Mouse (Mus musculus) kidney, postnatal 0 days (tissue): Measurements from ENCODE around the gene Ndufb7. TPM values are rescaled to one million over a fixed set of nuclear protein-coding genes. Genes with fewer than 3 reads are reported as not detected.

Experiments
- ATAC-seq: fragments of 200-750 bp; cut with Nextera tagmentation; replicated peaks from 2 replicates; pipeline ENCODE4 v1.8.0; 2017; ENCODE audit warnings: low read depth, moderate number of reproducible peaks, moderate TSS enrichment, moderate library complexity; ENCODE audit not compliant: low FRiP score
- DNase-seq: peaks from one replicate; pipeline ENCODE4 v3.0.0-alpha.2; 2016; ENCODE audit warnings: low spot score
- H3K27ac ChIP-seq: fragments of 300-500 bp; sonication (generic); 2 replicates; pipeline ENCODE4 v1.5.1; 2014; ENCODE audit warnings: mild to moderate bottlenecking
- H3K27me3 ChIP-seq: fragments of 300-500 bp; sonication (generic); 2 replicates; pipeline ENCODE4 v1.6.1; 2014; ENCODE audit warnings: low read length, mixed read lengths; ENCODE audit not compliant: insufficient read depth
- H3K36me3 ChIP-seq: fragments of 300-500 bp; sonication (generic); 2 replicates; pipeline ENCODE4 v1.6.1; 2014; ENCODE audit warnings: low read length, mixed read lengths; ENCODE audit not compliant: insufficient read depth
- H3K4me1 ChIP-seq: fragments of 300-500 bp; sonication (generic); replicated peaks from 2 replicates; pipeline ENCODE4 v1.6.1; 2014; ENCODE audit warnings: antibody characterized with exemption, low read length, mixed read lengths; ENCODE audit not compliant: insufficient read depth
- H3K4me2 ChIP-seq: fragments of 300-500 bp; sonication (generic); 2 replicates; pipeline ENCODE4 v1.6.1; 2014; ENCODE audit warnings: mild to moderate bottlenecking, low read length, moderate library complexity, mixed read lengths
- H3K4me3 ChIP-seq: fragments of 300-500 bp; sonication (generic); replicated peaks from 2 replicates; pipeline ENCODE4 v1.5.1; 2014; ENCODE audit warnings: low read depth, low read length
- H3K9ac ChIP-seq: fragments of 300-500 bp; sonication (generic); 2 replicates; pipeline ENCODE4 v1.6.1; 2014; ENCODE audit warnings: low read depth, low read length
- H3K9me3 ChIP-seq: fragments of 300-500 bp; sonication (generic); replicated peaks from 2 replicates; pipeline ENCODE4 v1.6.1; 2016; ENCODE audit warnings: low read length, inconsistent platforms, mixed read lengths
- CTCF ChIP-seq: IDR thresholded peaks from 2 replicates; pipeline ENCODE4 v1.5.1; 2016; ENCODE audit warnings: antibody characterized with exemption, low read depth, mild to moderate bottlenecking, moderate library complexity
- WGBS: fragments of 180-500 bp; shearing (Covaris S2); extraction: QIAGEN DNeasy Blood & Tissue Kit; methylation state at CpG from one replicate; pipeline ENCODE4 v1.1.7; 2014; 5-methylcytosine and 5-hydroxymethylcytosine counted together
- polyA plus RNA-seq: library from polyadenylated mRNA; unstranded; fragments of >200 nt; fragmentation: Nextera tagmentation; extraction: Ambion mirVana; gene quantifications from 2 replicates; pipeline ENCODE4 v1.2.1, GENCODE M21; 2015

The Ndufb7 gene
- polyA plus RNA-seq, 1 experiment from 2014 or later, result 515 TPM

GRCm38 (mm10) chr8:83616625-83617024 is 50.2 kb downstream of the Ndufb7 start:
- peaks cover 14% of the 10 kb centered on the region for H3K36me3 ChIP-seq
- H3K4me3 ChIP-seq, result no peak overlapping the region
- no peak overlapping the region for H3K27ac ChIP-seq

DNA sequence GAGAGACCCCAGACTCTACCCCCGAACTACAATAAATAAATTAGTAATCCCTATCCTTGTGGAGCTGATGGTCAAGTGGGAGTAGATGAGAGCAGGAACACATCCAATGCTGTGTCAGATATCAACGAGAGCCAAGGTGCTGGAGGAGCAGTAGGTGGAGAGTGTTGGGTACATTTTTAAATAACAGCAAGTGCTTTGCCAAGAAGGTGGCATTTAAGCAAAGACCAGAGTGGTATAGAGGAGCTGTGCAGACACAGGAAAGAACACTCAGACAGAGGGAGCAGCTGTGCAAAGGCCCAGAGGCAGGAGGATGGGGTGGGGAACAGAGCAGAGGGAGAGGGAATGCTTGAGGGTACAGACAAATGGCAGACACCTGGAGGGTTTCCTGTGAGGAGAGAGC is 50.6 kb downstream of the Ndufb7 start:
- H3K27ac ChIP-seq, result no peak overlapping the region
- no peaks in the 10 kb centered on the region for H3K27me3 ChIP-seq
- ATAC-seq (no peak), DNase-seq (no peak)
- no peak overlapping the region for H3K9ac ChIP-seq
- H3K4me1 ChIP-seq, result no peaks in the 10 kb centered on the region
- peaks cover 9% of the 10 kb centered on the region for H3K36me3 ChIP-seq
- no peak overlapping the region for H3K4me2 ChIP-seq
- no peak overlapping the region for H3K4me3 ChIP-seq
- 82% methylated on average over 2 of the region's 2 CpGs for WGBS
- TF ChIP-seq CTCF, result no peak
- no peaks in the 10 kb centered on the region for H3K9me3 ChIP-seq

More at GRCm38 (mm10) chr8:83616625-83617024, 50.2 kb downstream of the Ndufb7 start:
- TF ChIP-seq CTCF, result no peak
- Histone ChIP-seq H3K4me1 (no peaks in the 10 kb centered on the region), H3K9ac (no peak overlapping the region), H3K27me3 (no peaks in the 10 kb centered on the region), H3K9me3 (no peaks in the 10 kb centered on the region), H3K4me2 (no peak overlapping the region)
- no peak for ATAC-seq
- DNase-seq, result no peak

- TF ChIP-seq CTCF, result no peak
Measured at GRCm38 (mm10) chr8:83618566-83618965, 52.1 kb downstream of the Ndufb7 start.

DNA sequence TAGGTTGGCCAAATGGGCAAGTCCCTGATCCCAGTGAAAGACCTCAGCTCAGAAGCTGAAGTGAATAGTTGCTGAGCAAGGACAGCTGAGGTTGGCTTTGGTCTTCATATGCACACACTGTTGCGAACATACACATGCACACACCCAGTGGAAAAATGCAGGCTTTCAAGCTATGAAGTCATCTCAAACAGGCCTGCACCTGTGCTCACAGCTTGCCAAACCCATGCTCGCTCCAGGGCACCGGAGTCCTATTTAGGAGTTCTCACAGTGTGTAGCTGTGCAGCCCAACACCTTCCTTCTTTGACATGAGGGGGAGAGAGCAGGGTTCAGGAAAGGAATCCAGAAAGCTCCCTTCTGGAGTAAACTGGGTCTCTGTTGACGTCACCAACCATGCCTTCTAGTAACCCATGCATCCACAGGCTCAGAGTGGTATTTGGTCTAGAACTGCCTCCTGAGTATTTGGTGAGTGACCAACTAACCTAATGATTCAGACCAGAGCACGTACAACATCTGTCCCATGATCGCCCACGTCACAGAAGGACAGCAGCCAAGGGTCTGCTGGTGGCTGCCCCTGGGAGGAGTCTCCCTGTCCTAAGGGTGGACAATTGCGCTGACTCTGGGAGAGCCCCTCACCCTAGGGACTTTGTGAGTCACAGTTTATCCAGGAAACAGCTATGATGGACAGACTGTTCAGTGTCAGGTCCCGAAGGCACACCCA is 53.3 kb downstream of the Ndufb7 start:
- no peaks in the 10 kb centered on the region for H3K4me1 ChIP-seq
- no peak overlapping the region for H3K4me2 ChIP-seq
- ATAC-seq (no peak), DNase-seq (no peak)
- H3K27ac ChIP-seq, result no peak overlapping the region
- H3K36me3 ChIP-seq, result no peaks in the 10 kb centered on the region
- WGBS, result 77% methylated on average over 9 of the region's 9 CpGs
- no peak for TF ChIP-seq CTCF
- no peaks in the 10 kb centered on the region for H3K9me3 ChIP-seq
- no peaks in the 10 kb centered on the region for H3K27me3 ChIP-seq
- H3K4me3 ChIP-seq, result no peak overlapping the region
- no peak overlapping the region for H3K9ac ChIP-seq

More at GRCm38 (mm10) chr8:83618566-83618965, 52.1 kb downstream of the Ndufb7 start:
- Histone ChIP-seq H3K4me2 (no peak overlapping the region), H3K9me3 (no peaks in the 10 kb centered on the region), H3K9ac (no peak overlapping the region), H3K36me3 (no peaks in the 10 kb centered on the region), H3K27me3 (no peaks in the 10 kb centered on the region), H3K27ac (no peak overlapping the region), H3K4me1 (no peaks in the 10 kb centered on the region), H3K4me3 (no peak overlapping the region)
- no peak for DNase-seq
- WGBS, result 96% methylated on average over 2 of the region's 2 CpGs
- no peak for ATAC-seq

Other genes with a start within 250 kb of the Ndufb7 start
- gene Elmod2, start 234.2 kb upstream of the Ndufb7 start, polyA plus RNA-seq, result 10.4 and 10.9 TPM in 2 replicates
- gene Mgat4d, start 218.2 kb upstream of the Ndufb7 start, polyA plus RNA-seq, result not detected in 2 replicates
- gene Clgn, start 176.8 kb upstream of the Ndufb7 start, polyA plus RNA-seq, result 0.03 and 0.05 TPM in 2 replicates
- gene Scoc, start 108.3 kb upstream of the Ndufb7 start, polyA plus RNA-seq, result 138 and 139 TPM in 2 replicates
- gene Olfr370, start 30.9 kb upstream of the Ndufb7 start, polyA plus RNA-seq, result not detected in 2 replicates
- 560 and 574 TPM in 2 replicates for gene Tecr, start 41.3 kb downstream of the Ndufb7 start, polyA plus RNA-seq
- 30.2 and 35.3 TPM in 2 replicates for gene Dnajb1, start 41.5 kb downstream of the Ndufb7 start, polyA plus RNA-seq
- gene Gipc1, start 86.0 kb downstream of the Ndufb7 start, polyA plus RNA-seq, result 197 and 212 TPM in 2 replicates
- 9.4 and 9.8 TPM in 2 replicates for gene Ptger1, start 100.0 kb downstream of the Ndufb7 start, polyA plus RNA-seq
- 31.0 and 33.2 TPM in 2 replicates for gene Pkn1, start 132.5 kb downstream of the Ndufb7 start, polyA plus RNA-seq
- gene Ddx39, start 148.5 kb downstream of the Ndufb7 start, polyA plus RNA-seq, result 110 and 128 TPM in 2 replicates
- gene Adgre5, start 174.7 kb downstream of the Ndufb7 start, polyA plus RNA-seq, result 37.8 and 40.8 TPM in 2 replicates